Mouse (Mus musculus) Patski (cell line): ENCODE data around the gene Vps35l. TPM values are rescaled to one million over a fixed set of nuclear protein-coding genes. Genes with fewer than 3 reads are reported as not detected.

Experiments
- ATAC-seq: fragments of 100-300 bp; one replicate; pipeline ENCODE4 v1.8.0; 2021
- CTCF ChIA-PET: fragments of 350-600 bp; sonication (Branson Sonifier 250); formaldehyde crosslinking; loops from one replicate; lab custom pipeline; 2022; ENCODE audit warnings: inconsistent platforms; lab: Charles Lee
- POLR2A ChIA-PET: fragments of 350-600 bp; sonication (Branson Sonifier 250); formaldehyde crosslinking; loops from one replicate; lab custom pipeline; 2022; ENCODE audit warnings: antibody characterized with exemption, inconsistent platforms; lab: Charles Lee
- DNase-seq: peaks from one replicate; pipeline ENCODE4 v3.0.0-alpha.2; 2011; ENCODE audit warnings: low read depth, low spot score
- H3K27me3 ChIP-seq: fragments of 371-371 bp; one replicate; pipeline ENCODE4 v1.5.1; 2021
- CTCF ChIP-seq: fragments of 100-300 bp; IDR thresholded peaks from one replicate; pipeline ENCODE4 v1.5.1; 2021
- in situ Hi-C: fragments of 300-500 bp; cut with MboI; formaldehyde crosslinking; loops from 3 replicates; pipeline ENCODE4 v1.11.1; 2018; ENCODE audit warnings: low pct_unique_long_range_greater_than_20kb, mixed read lengths
- polyA plus RNA-seq: library from polyadenylated mRNA; unstranded; gene quantifications from one replicate; pipeline ENCODE4 v1.2.3, GENCODE M21; 2021

Vps35l gene
- polyA plus RNA-seq: 107 TPM

- peak; percentile 66 for ATAC-seq
- peak; percentile 6 for DNase-seq
- CTCF ChIA-PET: interaction anchor here (0.7 to 1.7 kb wide), 8 partner anchors 8 to 256 kb away, joined by 3 to 5 read pairs (median 4); no protein-coding TSS in a partner anchor
- TF ChIP-seq CTCF: no peak
- no peaks in the 10 kb centered on the region for H3K27me3 ChIP-seq
- in situ Hi-C loops: no loop called here
- POLR2A ChIA-PET: interaction anchor here (0.9 to 1.0 kb wide), 2 partner anchors 11 to 256 kb away, joined by 4 to 7 read pairs; no protein-coding TSS in a partner anchor
These were observed at the start of gene Vps35l for GRCm38 (mm10) chr7:118739975-118740531. Vps35l (plus strand) TSS chr7:118740226.

GRCm38 (mm10) chr7:118691287-118691686 lies 48.7 kb upstream of the Vps35l start:
- POLR2A ChIA-PET: no interaction called here
- ATAC-seq: no peak
- no peak for DNase-seq
- TF ChIP-seq CTCF: no peak
- H3K27me3 ChIP-seq: no peaks in the 10 kb centered on the region
- CTCF ChIA-PET: interaction anchor here (1.8 kb wide), 1 partner anchor 243 kb away, joined by 5 read pairs; no protein-coding TSS in a partner anchor
- in situ Hi-C loops: loop anchor here (5.0 to 25.0 kb wide), 3 partner anchors 94 to 579 kb away; partner anchors contain the start of genes Rps15a, Syt17 and Tmc5

- ChIA-PET POLR2A (no interaction called here), CTCF (no interaction called here)
- no peak for TF ChIP-seq CTCF
- in situ Hi-C loops: loop anchor here (25.0 kb wide), 1 partner anchor 584 kb away; the partner anchor contains the start of gene Rps15a
- DNase-seq: no peak
- ATAC-seq: no peak
- H3K27me3 ChIP-seq: no peaks in the 10 kb centered on the region
These were observed 43.9 kb upstream of the Vps35l start for GRCm38 (mm10) chr7:118696146-118696545.

GRCm38 (mm10) chr7:118697168-118697567 lies 42.9 kb upstream of the Vps35l start:
- ATAC-seq: no peak
- no peaks in the 10 kb centered on the region for H3K27me3 ChIP-seq
- POLR2A ChIA-PET: interaction anchor here (0.7 to 1.2 kb wide), 2 partner anchors 389 to 401 kb away, joined by 3 read pairs; no protein-coding TSS in a partner anchor
- CTCF ChIA-PET: no interaction called here
- in situ Hi-C loops: loop anchor here (25.0 kb wide), 1 partner anchor 585 kb away; the partner anchor contains the start of gene Rps15a
- no peak for DNase-seq
- no peak for TF ChIP-seq CTCF

GRCm38 (mm10) chr7:118698882-118699281 lies 41.1 kb upstream of the Vps35l start:
- DNase-seq: no peak
- H3K27me3 ChIP-seq: no peaks in the 10 kb centered on the region
- ChIA-PET CTCF (interaction anchor here (1.1 kb wide), 1 partner anchor 10 kb away, joined by 3 read pairs; no protein-coding TSS in a partner anchor), POLR2A (no interaction called here)
- ATAC-seq: no peak
- no peak for TF ChIP-seq CTCF
- in situ Hi-C loops: loop anchor here (25.0 kb wide), 1 partner anchor 587 kb away; the partner anchor contains the start of gene Rps15a

- POLR2A ChIA-PET: no interaction called here
- ATAC-seq (no peak), DNase-seq (no peak)
- no peaks in the 10 kb centered on the region for H3K27me3 ChIP-seq
- TF ChIP-seq CTCF: no peak
- in situ Hi-C loops: no loop called here
- CTCF ChIA-PET: no interaction called here
These were observed 36.9 kb upstream of the Vps35l start for GRCm38 (mm10) chr7:118703144-118703561.

GRCm38 (mm10) chr7:118704001-118704850 lies 35.8 kb upstream of the Vps35l start:
- H3K27me3 ChIP-seq: no peaks in the 10 kb centered on the region
- CTCF ChIA-PET: interaction anchor here (1.8 kb wide), 1 partner anchor 15 kb away, joined by 4 read pairs; no protein-coding TSS in a partner anchor
- in situ Hi-C loops: no loop called here
- POLR2A ChIA-PET: interaction anchor here (0.6 kb wide), 1 partner anchor 800 kb away, joined by 3 read pairs; no protein-coding TSS in a partner anchor
- DNase-seq: no peak
- TF ChIP-seq CTCF: no peak
- ATAC-seq: no peak

GRCm38 (mm10) chr7:118705101-118705961 lies 34.7 kb upstream of the Vps35l start, which contains the start of gene Gde1:
Gde1 (minus strand) TSS chr7:118705778.
- DNase-seq (peak; percentile 37), ATAC-seq (peak; percentile 97)
- in situ Hi-C loops: no loop called here
- no peak for TF ChIP-seq CTCF
- ChIA-PET POLR2A (no interaction called here), CTCF (interaction anchor here (1.8 kb wide), 1 partner anchor 16 kb away, joined by 4 read pairs; no protein-coding TSS in a partner anchor)
- no peaks in the 10 kb centered on the region for H3K27me3 ChIP-seq

- TF ChIP-seq CTCF: no peak
- ATAC-seq: no peak
- in situ Hi-C loops: no loop called here
- ChIA-PET CTCF (no interaction called here), POLR2A (no interaction called here)
- H3K27me3 ChIP-seq: no peaks in the 10 kb centered on the region
- DNase-seq: no peak
These were observed 34.0 kb upstream of the Vps35l start for GRCm38 (mm10) chr7:118706051-118706450.
